Mouse (Mus musculus): ENCODE measurements at regions not wholly inside any gene's neighbourhood (a gene's known extent, or its start where the extent isn't known, plus 50 kb on each side); places are given as distances from the start of the nearest gene placed in this dataset.
A peak's percentile ranks its signal among the peaks of the same experiment; 100 is the strongest.

GRCm38 (mm10) chr1:81671725-81672124 is 561.2 kb upstream of the Gm9747 start:
- no peak for DNase-seq (ENCODE audit: extremely low spot score, low spot score)
- peaks cover 16% of the 10 kb centered on the region for H3K4me1 ChIP-seq
- no peaks in the 10 kb centered on the region for H3K27me3 ChIP-seq (ENCODE audit: poor library complexity, severe bottlenecking)
- 92% methylated on average over 3 of the region's 3 CpGs for WGBS
- no peak overlapping the region for H3K4me3 ChIP-seq
- H3K9me3 ChIP-seq: no peaks in the 10 kb centered on the region
- H3K27ac ChIP-seq: no peak overlapping the region
- no peaks in the 10 kb centered on the region for H3K36me3 ChIP-seq (replicated peaks)

DNA sequence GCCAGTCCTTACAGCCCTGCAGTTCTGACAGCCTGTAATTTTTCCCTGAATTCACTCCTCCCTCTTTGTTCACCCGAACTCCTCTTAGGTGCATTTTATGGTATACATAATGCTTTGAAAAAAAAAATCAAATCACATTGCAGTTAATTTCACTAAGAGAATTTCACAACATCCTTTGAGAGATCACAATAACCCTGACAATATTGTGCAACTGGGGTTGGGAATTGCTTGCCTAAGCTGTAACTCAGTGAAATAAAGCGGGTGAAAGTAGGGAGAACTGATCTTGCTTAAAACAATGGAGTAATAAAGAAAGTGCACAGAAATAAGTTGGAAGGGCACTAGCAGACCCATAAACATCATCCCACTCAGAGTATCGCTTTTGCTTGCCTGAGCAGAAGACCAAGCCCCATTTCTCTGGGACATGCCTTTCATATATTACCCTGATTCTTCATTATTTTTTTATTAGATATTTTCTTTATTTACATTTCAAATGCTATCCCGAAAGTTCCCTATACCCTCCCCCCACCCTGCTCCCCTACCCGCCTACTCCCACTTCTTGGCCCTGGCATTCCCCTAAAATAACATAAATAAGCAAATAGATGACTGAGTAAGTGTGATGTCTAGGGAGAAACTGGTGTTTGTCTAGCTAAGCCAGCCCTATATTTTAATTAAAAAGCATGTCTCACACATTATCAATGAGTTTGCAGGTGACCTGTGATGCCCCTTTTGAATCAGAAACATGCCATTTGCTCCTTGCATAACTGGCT is 557.2 kb upstream of the Gm9747 start:
- Histone ChIP-seq H3K4me3 (no peak overlapping the region), H3K27ac (no peak overlapping the region), H3K9me3 (0 out of 2 replicates have a peak, but pooled peaks cover 2% of the 10 kb centered on the region), H3K4me1 (peaks cover 21% of the 10 kb centered on the region), H3K36me3 (replicated peaks) (no peaks in the 10 kb centered on the region), H3K27me3 (ENCODE audit: poor library complexity, severe bottlenecking) (no peaks in the 10 kb centered on the region)
- 84% methylated on average over 5 of the region's 5 CpGs for WGBS
- no peak for DNase-seq (ENCODE audit: extremely low spot score, low spot score)

DNA sequence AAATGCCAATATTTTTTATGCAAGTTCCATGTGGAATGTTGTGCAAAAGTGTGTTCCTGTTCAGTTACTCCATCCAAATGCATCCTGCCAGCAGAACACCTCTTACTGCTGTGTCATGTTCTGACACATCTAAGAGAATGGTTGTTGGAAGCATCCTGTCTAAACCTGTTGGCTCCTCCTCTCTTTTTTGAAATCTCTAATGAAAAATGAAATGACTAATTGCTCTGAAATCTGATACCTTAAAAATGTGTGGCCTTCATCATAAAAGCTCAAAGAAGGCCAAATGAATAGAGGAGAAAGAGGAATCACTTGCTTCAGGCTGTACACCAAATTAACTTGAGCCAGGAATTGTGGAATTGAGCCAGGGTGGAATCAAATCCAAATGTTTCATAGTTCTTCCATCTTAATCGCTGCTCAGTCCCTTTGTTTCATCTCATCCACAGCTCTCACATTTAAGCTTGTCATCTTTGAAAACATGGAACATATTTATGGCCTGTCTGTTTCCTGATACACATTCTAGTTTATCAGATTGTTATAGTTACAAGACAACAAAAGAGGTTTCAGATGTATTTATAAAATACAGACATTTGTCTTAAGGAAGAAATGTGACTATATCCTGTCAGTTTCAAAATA is 555.0 kb upstream of the Gm9747 start:
- Histone ChIP-seq H3K4me3 (no peak overlapping the region), H3K36me3 (replicated peaks) (no peaks in the 10 kb centered on the region), H3K27ac (no peak overlapping the region), H3K27me3 (ENCODE audit: poor library complexity, severe bottlenecking) (no peaks in the 10 kb centered on the region), H3K9me3 (0 out of 2 replicates have a peak, but pooled peaks cover 5% of the 10 kb centered on the region), H3K4me1 (peaks cover 21% of the 10 kb centered on the region)
- no peak for DNase-seq (ENCODE audit: extremely low spot score, low spot score)
- WGBS: 72% methylated on average over 1 of the region's 1 CpGs

DNA sequence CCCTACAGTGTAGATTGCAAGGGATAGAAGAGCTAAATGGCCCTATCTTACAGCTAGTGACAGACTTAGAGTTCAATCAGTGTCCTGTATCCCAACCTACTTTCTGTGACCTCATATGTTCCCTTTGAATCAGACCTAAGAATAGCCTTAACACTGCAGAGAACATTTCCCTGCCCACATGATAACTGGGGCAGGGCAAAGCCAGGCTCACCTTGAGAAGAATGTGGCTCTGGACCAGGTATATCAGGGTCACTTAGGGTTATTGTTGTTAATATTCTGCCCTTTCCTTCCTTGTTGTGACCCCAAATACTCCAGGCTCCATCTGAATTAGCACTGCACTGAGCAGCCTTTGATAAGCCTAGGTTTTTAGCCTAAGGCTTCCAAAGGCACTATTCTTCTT is 536.8 kb upstream of the Gm9747 start:
- H3K4me1 ChIP-seq: no peaks in the 10 kb centered on the region
- no peaks in the 10 kb centered on the region for H3K36me3 ChIP-seq (replicated peaks)
- no peak for DNase-seq (ENCODE audit: extremely low spot score, low spot score)
- H3K27ac ChIP-seq: no peak overlapping the region
- H3K27me3 ChIP-seq (ENCODE audit: poor library complexity, severe bottlenecking): no peaks in the 10 kb centered on the region
- H3K4me3 ChIP-seq: no peak overlapping the region
- peaks cover 6% of the 10 kb centered on the region; the same call in 1 of the 2 replicates for H3K9me3 ChIP-seq

GRCm38 (mm10) chr1:81709169-81709568 is 523.7 kb upstream of the Gm9747 start:
- no peaks in the 10 kb centered on the region for H3K4me1 ChIP-seq
- H3K27me3 ChIP-seq (ENCODE audit: poor library complexity, severe bottlenecking): no peaks in the 10 kb centered on the region
- H3K4me3 ChIP-seq: no peak overlapping the region
- H3K27ac ChIP-seq: no peak overlapping the region
- H3K36me3 ChIP-seq (replicated peaks): no peaks in the 10 kb centered on the region
- 92% methylated on average over 4 of the region's 4 CpGs for WGBS
- H3K9me3 ChIP-seq: no peaks in the 10 kb centered on the region
- DNase-seq (ENCODE audit: extremely low spot score, low spot score): no peak

GRCm38 (mm10) chr1:81717091-81717490 is 515.8 kb upstream of the Gm9747 start:
- Histone ChIP-seq H3K27me3 (ENCODE audit: poor library complexity, severe bottlenecking) (no peaks in the 10 kb centered on the region), H3K36me3 (replicated peaks) (no peaks in the 10 kb centered on the region), H3K27ac (no peak overlapping the region), H3K4me3 (no peak overlapping the region), H3K4me1 (peaks cover 13% of the 10 kb centered on the region), H3K9me3 (no peaks in the 10 kb centered on the region)
- WGBS: 81% methylated on average over 6 of the region's 6 CpGs
- no peak for DNase-seq (ENCODE audit: extremely low spot score, low spot score)

- no peak for DNase-seq (ENCODE audit: extremely low spot score, low spot score)
- Histone ChIP-seq H3K27ac (peak overlapping the region; percentile 53), H3K9me3 (no peaks in the 10 kb centered on the region), H3K4me3 (no peak overlapping the region), H3K27me3 (ENCODE audit: poor library complexity, severe bottlenecking) (no peaks in the 10 kb centered on the region), H3K36me3 (replicated peaks) (no peaks in the 10 kb centered on the region), H3K4me1 (peaks cover 13% of the 10 kb centered on the region)
These were observed 514.7 kb upstream of the Gm9747 start for GRCm38 (mm10) chr1:81718233-81718632.

- H3K4me1 ChIP-seq: peaks cover 7% of the 10 kb centered on the region
- H3K27me3 ChIP-seq (ENCODE audit: poor library complexity, severe bottlenecking): no peaks in the 10 kb centered on the region
- no peak overlapping the region for H3K4me3 ChIP-seq
- H3K36me3 ChIP-seq (replicated peaks): no peaks in the 10 kb centered on the region
- no peak overlapping the region for H3K27ac ChIP-seq
- 90% methylated on average over 2 of the region's 2 CpGs for WGBS
- no peaks in the 10 kb centered on the region for H3K9me3 ChIP-seq
- no peak for DNase-seq (ENCODE audit: extremely low spot score, low spot score)
These were observed 508.1 kb upstream of the Gm9747 start for GRCm38 (mm10) chr1:81724859-81725258.

DNA sequence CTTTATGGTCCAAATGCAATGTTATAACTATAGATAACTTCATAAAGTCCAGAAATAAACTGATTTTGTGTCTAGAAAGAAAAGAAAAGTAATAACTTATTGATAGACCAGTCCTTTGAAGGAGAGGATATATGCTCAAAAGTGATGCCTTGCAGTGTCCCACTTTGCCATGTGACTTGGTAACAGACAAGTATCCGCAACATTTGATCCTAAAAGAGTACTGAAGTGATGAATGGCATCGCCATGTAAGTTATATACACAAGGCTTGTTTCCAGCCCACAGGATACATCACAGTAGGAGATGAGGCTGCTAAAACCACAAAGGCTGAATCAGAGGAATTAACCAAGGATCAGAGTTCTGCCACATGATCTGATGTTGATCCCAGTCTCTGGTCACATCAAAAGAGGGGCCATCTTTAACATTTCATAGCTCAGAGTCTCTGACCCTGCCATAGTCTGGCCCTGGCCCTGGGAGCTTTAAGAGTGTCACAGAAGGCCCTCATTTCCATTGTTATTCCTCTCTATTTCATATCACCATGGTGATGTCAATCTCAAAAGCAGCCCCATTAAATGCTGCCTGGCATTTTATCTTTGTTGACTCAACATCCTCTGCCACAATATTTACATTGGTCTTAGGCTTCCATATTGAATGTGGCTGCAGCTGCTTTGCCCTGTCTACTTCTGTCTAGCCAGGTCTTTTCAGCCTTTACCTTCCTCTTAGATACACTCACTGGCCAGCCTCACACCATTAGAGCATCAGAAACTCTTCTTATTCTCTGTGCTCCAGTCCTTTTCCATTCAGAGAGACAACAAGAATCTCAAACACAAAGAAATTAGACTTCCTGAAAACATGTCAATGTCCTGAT is 506.4 kb upstream of the Gm9747 start:
- H3K4me3 ChIP-seq: no peak overlapping the region
- no peaks in the 10 kb centered on the region for H3K36me3 ChIP-seq (replicated peaks)
- DNase-seq (ENCODE audit: extremely low spot score, low spot score): no peak
- peaks cover 7% of the 10 kb centered on the region for H3K4me1 ChIP-seq
- 90% methylated on average over 2 of the region's 2 CpGs for WGBS
- H3K27me3 ChIP-seq (ENCODE audit: poor library complexity, severe bottlenecking): no peaks in the 10 kb centered on the region
- no peaks in the 10 kb centered on the region for H3K9me3 ChIP-seq
- H3K27ac ChIP-seq: no peak overlapping the region

GRCm38 (mm10) chr1:81737111-81737833 is 495.6 kb upstream of the Gm9747 start:
- Histone ChIP-seq H3K9me3 (no peaks in the 10 kb centered on the region), H3K36me3 (replicated peaks) (no peaks in the 10 kb centered on the region), H3K27ac (peak overlapping the region; percentile 20; the same call in 1 of the 2 replicates), H3K27me3 (ENCODE audit: poor library complexity, severe bottlenecking) (no peaks in the 10 kb centered on the region), H3K4me3 (no peak overlapping the region), H3K4me1 (peaks cover 18% of the 10 kb centered on the region)
- no peak for DNase-seq (ENCODE audit: extremely low spot score, low spot score)
- 85% methylated on average over 6 of the region's 6 CpGs for WGBS

GRCm38 (mm10) chr1:81738384-81738783 is 494.5 kb upstream of the Gm9747 start:
- no peak for DNase-seq (ENCODE audit: extremely low spot score, low spot score)
- no peaks in the 10 kb centered on the region for H3K9me3 ChIP-seq
- H3K4me1 ChIP-seq: peaks cover 18% of the 10 kb centered on the region
- H3K27me3 ChIP-seq (ENCODE audit: poor library complexity, severe bottlenecking): no peaks in the 10 kb centered on the region
- no peak overlapping the region for H3K4me3 ChIP-seq
- no peaks in the 10 kb centered on the region for H3K36me3 ChIP-seq (replicated peaks)
- 0 out of 2 replicates have a peak overlapping the region, but pooled peaks have one; percentile 30 for H3K27ac ChIP-seq
- WGBS: 35% methylated on average over 2 of the region's 2 CpGs

DNA sequence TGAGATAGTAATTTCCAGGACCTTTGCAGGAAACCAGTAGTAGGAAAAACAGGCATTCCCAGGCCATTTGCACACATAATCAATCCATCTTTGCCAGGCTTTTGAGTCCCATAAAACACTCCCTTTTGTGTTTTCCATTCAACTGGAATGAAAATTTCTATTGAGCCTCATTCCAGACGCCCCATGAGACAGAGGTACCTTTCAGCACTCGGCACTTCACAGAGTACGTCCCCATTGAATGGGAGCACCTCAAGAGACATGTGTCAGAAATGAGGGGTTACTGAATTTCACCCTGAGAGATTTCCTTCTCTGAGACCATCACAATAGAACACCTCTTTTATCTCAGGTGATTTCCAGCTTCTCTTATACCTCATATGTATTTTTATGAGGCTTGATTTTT is 493.5 kb upstream of the Gm9747 start:
- no peak for DNase-seq (ENCODE audit: extremely low spot score, low spot score)
- Histone ChIP-seq H3K4me1 (peaks cover 23% of the 10 kb centered on the region), H3K36me3 (replicated peaks) (no peaks in the 10 kb centered on the region)

More for the DNA sequence above, 493.5 kb upstream of the Gm9747 start:
- 38% methylated on average over 3 of the region's 3 CpGs for WGBS
- Histone ChIP-seq H3K4me3 (no peak overlapping the region), H3K27me3 (ENCODE audit: poor library complexity, severe bottlenecking) (no peaks in the 10 kb centered on the region), H3K9me3 (no peaks in the 10 kb centered on the region), H3K27ac (0 out of 2 replicates have a peak overlapping the region, but pooled peaks have one; percentile 30)
